Mouse (Mus musculus): ENCODE results near the gene P3h3.

- TF ChIP-seq CTCF (conservative IDR thresholded peaks at IDR 0.05; ENCODE audit: low read length) = no peak
- TF ChIP-seq NANOG (IDR thresholded peaks at IDR 0.05; ENCODE audit: borderline replicate concordance, low read length) = no peak
- TF ChIP-seq POU5F1 (IDR thresholded peaks at IDR 0.05; ENCODE audit: borderline replicate concordance, low read length) = no peak
These were observed 1.2 kb upstream of the P3h3 start for GRCm38 (mm10) chr6:124858561-124859318.
